Mouse (Mus musculus): ENCODE results near the gene Plpp6.

DNA sequence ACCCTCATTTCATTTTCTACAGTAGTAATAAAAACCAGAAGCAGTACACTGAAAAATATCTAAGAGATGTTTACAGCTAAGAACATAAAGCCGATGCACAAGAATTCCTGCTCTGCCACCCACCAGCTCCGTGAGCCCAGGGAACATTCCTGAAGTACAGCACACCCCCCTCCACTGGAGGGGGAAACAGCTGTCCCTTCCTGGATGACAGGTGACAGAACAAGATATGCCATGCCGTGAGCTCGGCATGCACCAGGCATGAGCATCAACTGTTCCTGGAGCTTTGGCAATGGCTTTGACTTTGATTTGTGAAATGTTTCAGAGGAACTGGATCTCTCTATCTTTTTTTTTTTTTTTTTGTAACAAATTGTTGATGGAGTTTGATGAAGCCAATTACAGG lies 17.0 kb upstream of the Plpp6 start:
- TF ChIP-seq CTCF (IDR thresholded peaks at IDR 0.05; ENCODE audit: insufficient read depth, low read length), result no peak
- TF ChIP-seq POLR2A (IDR thresholded peaks at IDR 0.05; ENCODE audit: borderline replicate concordance, extremely low read depth, low read depth, low read length), result no peak
